Mouse (Mus musculus) heart, adult 2 months (tissue): ENCODE data around the gene Ndufs8. TPM values are rescaled to one million over a fixed set of nuclear protein-coding genes. Genes with fewer than 3 reads are reported as not detected.
A peak's percentile ranks its signal among the peaks of the same experiment; 100 is the strongest.

Source experiments
- DNase-seq, 2 experiments: peaks; one replicate each; pipeline ENCODE4 v3.0.0; 2021
- H3K27ac ChIP-seq: fragments of 200-600 bp; 2 replicates; pipeline ENCODE4 v1.8.1; 2022
- H3K27me3 ChIP-seq: fragments of 200-500 bp; 2 replicates; pipeline ENCODE4 v1.6.1; 2012; ENCODE audit warnings: mild to moderate bottlenecking, low read length, inconsistent platforms, mixed read lengths; ENCODE audit not compliant: control insufficient read depth, insufficient read depth
- H3K36me3 ChIP-seq: fragments of 200-500 bp; 2 replicates; pipeline ENCODE4 v1.6.1; 2012; ENCODE audit warnings: low read length, inconsistent platforms; ENCODE audit not compliant: control insufficient read depth, insufficient read depth
- H3K4me1 ChIP-seq: fragments of 200-500 bp; 2 replicates; pipeline ENCODE4 v1.6.1; 2011; ENCODE audit warnings: low read length; ENCODE audit not compliant: control insufficient read depth, insufficient read depth
- H3K4me3 ChIP-seq: fragments of 200-600 bp; 2 replicates; pipeline ENCODE4 v1.8.1; 2022
- H3K79me2 ChIP-seq: fragments of 200-500 bp; replicated peaks from 2 replicates; pipeline ENCODE4 v1.6.1; 2012; ENCODE audit warnings: mild to moderate bottlenecking, inconsistent platforms, low read length, moderate library complexity, mixed read lengths; ENCODE audit not compliant: control insufficient read depth, insufficient read depth
- H3K9ac ChIP-seq: fragments of 200-500 bp; 2 replicates; pipeline ENCODE4 v1.6.1; 2012; ENCODE audit warnings: low read depth, mild to moderate bottlenecking, control low read depth, inconsistent platforms, low read length, mixed read lengths
- CTCF ChIP-seq: fragments of 200-600 bp; IDR thresholded peaks from 2 replicates; pipeline ENCODE4 v1.8.1; 2022; ENCODE audit warnings: antibody characterized with exemption, mild to moderate bottlenecking, moderate library complexity
- EP300 ChIP-seq: fragments of 200-500 bp; IDR thresholded peaks from 2 replicates; pipeline ENCODE4 v1.6.1; 2011; ENCODE audit warnings: low read depth, low read length, control low read depth; ENCODE audit not compliant: insufficient read depth
- POLR2A ChIP-seq: fragments of 200-500 bp; IDR thresholded peaks from 2 replicates; pipeline ENCODE4 v1.6.1; 2011; ENCODE audit warnings: mild to moderate bottlenecking, low read depth, low read length, control low read depth; ENCODE audit not compliant: insufficient read depth
- WGBS: fragments of 180-500 bp; shearing (Covaris S2); methylation state at CpG from one replicate; pipeline ENCODE4 v1.1.7; 2018; 5-methylcytosine and 5-hydroxymethylcytosine counted together
- intact Hi-C: fragments of 180-260 bp; cut with DNase I; formaldehyde crosslinking; loops from one replicate; pipeline ENCODE4 v1.15.1; 2025
- polyA plus RNA-seq: library from polyadenylated mRNA; depleted of rRNA; stranded (reverse); fragments of >200 nt; gene quantifications from 2 replicates; pipeline ENCODE4 v1.2.3, GENCODE M21; 2012
- total RNA-seq, 2 experiments: library from RNA; stranded (reverse); gene quantifications; 2 replicates each; pipeline ENCODE4 v1.2.3; 2021

The Ndufs8 gene
- total and polyA plus RNA-seq, 3 experiments, result 438 to 761 (median 511) TPM

DNA sequence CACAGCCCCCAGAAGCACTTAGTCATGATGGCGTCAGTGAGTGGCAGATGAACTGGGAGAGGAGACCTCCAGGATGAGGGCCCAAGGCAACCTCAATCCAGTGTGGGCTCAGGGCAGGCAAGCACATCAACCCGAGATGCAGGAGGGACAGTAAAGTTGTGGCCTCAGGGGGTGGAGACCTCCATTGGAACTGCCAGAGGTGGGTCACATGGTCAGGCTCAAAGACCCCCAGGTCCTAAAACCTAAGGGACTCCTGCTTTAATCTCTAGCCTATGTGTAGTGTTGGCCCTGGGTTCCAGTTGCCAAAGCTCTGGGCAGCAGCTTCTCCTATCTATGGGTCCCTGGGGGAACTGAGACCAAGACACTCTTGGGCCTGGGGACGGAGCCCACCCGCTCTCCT lies 16.2 kb upstream of the Ndufs8 start:
- Histone ChIP-seq H3K79me2 (no peaks in the 10 kb centered on the region), H3K9ac (no peak overlapping the region), H3K4me3 (no peak overlapping the region; the same call in 1 of the 2 replicates), H3K27ac (peak overlapping the region; percentile 84), H3K36me3 (no peaks in the 10 kb centered on the region), H3K4me1 (peaks cover 24% of the 10 kb centered on the region), H3K27me3 (no peaks in the 10 kb centered on the region)
- no peak for TF ChIP-seq CTCF
- TF ChIP-seq EP300, result no peak
- no peak for TF ChIP-seq POLR2A
- peak in 1 of 2 experiments; percentile 35 for DNase-seq
- 39% methylated on average over 4 of the region's 4 CpGs for WGBS
- intact Hi-C loops, result no loop called here

DNA sequence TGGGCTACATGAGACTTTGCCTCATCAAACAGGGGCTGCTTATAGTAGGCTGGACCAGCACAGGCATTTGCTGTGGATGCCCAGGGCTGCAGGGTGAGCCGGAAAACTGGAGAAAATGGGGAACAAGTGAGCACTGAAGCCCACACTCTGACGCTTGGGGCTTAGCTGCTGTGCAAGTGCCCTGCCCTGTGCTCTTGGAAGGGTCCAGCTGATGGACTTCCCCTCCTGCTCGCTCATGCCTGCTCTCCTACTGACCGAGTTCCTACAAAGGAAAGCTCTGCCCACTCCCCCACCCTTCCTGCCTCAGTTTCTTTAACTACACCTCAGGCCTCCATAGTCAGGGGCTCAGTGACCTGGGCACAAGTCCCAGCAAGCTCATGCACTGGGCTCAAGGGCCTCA lies 15.4 kb upstream of the Ndufs8 start:
- H3K79me2 ChIP-seq, result no peaks in the 10 kb centered on the region
- no peak for TF ChIP-seq CTCF
- no peaks in the 10 kb centered on the region for H3K27me3 ChIP-seq
- H3K4me3 ChIP-seq, result no peak overlapping the region
- intact Hi-C loops, result no loop called here
- H3K36me3 ChIP-seq, result no peaks in the 10 kb centered on the region
- peaks cover 32% of the 10 kb centered on the region for H3K4me1 ChIP-seq
- 85% methylated on average over 4 of the region's 4 CpGs for WGBS
- H3K9ac ChIP-seq, result no peak overlapping the region
- peak in 1 of 2 experiments; percentile 37 for DNase-seq
- no peak overlapping the region for H3K27ac ChIP-seq

DNA sequence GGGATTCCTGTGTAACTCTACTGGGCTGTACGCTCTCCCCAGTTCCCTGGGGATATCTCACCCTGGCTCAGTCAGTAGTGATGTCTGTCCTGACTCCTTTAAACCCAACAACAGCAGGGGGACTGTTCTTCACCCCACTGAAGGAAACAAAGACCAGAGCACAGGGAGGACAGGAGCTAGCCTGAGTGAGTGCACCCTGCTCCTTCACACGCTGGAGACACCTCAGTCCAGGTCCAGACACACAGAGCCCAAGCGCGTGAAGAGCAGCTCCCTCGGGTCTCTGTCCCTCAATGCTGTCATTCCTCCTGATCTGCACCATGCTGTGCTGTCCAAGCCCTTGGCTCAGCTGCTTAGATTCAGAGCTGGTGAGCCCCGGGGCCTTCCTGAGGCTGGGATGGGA lies 14.1 kb upstream of the Ndufs8 start:
- Histone ChIP-seq H3K27ac (no peak overlapping the region), H3K9ac (no peak overlapping the region), H3K4me3 (no peak overlapping the region), H3K36me3 (no peaks in the 10 kb centered on the region), H3K27me3 (no peaks in the 10 kb centered on the region), H3K79me2 (no peaks in the 10 kb centered on the region), H3K4me1 (peaks cover 33% of the 10 kb centered on the region)
- no peak for DNase-seq
- intact Hi-C loops, result no loop called here
- WGBS, result 54% methylated on average over 6 of the region's 6 CpGs
- TF ChIP-seq EP300 (no peak), POLR2A (no peak), CTCF (0 out of 2 replicates have a peak, but pooled peaks have one; percentile 0)

DNA sequence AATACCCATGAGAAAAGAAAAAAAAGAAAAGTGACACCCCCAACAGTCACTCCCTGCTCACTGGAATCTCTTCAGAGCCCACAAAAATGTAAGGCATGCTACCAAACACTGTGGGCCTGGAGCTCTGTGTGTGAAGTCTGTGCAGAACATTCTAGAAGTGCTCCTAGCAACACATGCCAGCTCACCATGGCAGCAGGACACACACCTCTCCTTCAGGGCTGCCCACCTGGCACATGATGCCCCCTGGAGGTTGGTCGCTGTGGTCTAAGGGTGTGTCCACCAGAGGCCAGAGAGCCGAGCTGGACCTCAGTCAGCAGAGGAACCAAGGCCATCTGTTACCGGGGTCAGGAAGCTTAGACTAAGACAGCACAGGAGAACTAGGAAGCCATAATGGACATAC lies 13.7 kb upstream of the Ndufs8 start:
- H3K9ac ChIP-seq, result no peak overlapping the region
- TF ChIP-seq CTCF (peak; percentile 15), POLR2A (no peak)
- intact Hi-C loops, result no loop called here
- peaks cover 33% of the 10 kb centered on the region for H3K4me1 ChIP-seq
- no peaks in the 10 kb centered on the region for H3K27me3 ChIP-seq
- H3K36me3 ChIP-seq, result no peaks in the 10 kb centered on the region
- no peak overlapping the region for H3K27ac ChIP-seq
- 49% methylated on average over 3 of the region's 3 CpGs for WGBS
- no peak overlapping the region for H3K4me3 ChIP-seq
- DNase-seq, result peak in 1 of 2 experiments; percentile 36
- H3K79me2 ChIP-seq, result no peaks in the 10 kb centered on the region

DNA sequence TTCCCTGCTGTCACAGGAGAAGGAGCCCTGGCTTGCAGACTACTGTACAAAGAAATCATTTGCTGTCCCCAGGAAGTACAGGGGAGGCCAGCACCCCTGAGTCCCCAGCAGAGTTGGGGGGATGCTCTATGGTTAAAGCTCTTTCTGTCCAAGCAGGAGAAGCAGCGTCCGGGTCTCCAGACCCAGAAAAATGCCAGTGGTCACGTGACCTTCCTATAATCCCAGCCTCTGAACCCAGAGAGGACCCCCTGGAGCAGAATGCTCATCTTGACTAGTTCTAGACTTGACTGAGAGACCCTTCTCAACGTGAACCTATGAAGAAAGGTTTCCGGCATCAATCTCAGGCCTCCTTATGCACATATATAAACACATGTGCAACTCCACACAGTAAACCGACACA lies 13.3 kb upstream of the Ndufs8 start:
- Histone ChIP-seq H3K4me3 (no peak overlapping the region), H3K4me1 (peaks cover 33% of the 10 kb centered on the region), H3K27me3 (no peaks in the 10 kb centered on the region), H3K27ac (no peak overlapping the region), H3K9ac (no peak overlapping the region), H3K36me3 (no peaks in the 10 kb centered on the region), H3K79me2 (no peaks in the 10 kb centered on the region)
- 93% methylated on average over 6 of the region's 6 CpGs for WGBS
- TF ChIP-seq CTCF (no peak), EP300 (no peak), POLR2A (no peak)
- intact Hi-C loops, result no loop called here
- DNase-seq, result no peak

DNA sequence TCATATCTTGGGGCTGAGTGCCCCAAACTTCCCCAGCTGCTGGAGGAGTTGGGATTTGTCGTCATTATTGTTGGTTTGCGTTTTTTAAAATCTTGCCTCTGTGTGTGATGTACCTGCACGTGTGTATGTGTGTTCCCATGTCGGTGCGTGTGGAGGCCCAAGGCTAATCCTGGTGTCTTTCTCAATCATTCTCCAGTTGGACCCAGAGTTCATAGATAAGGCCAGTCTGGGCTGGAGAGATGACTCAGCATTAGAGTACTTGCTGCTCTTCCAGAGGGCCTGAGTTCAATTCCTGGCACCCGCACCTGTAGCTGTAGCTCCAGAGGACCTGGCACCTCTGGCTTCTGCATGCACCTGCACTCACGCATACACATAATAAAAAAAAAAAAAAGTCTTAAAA lies 12.3 kb upstream of the Ndufs8 start:
- Histone ChIP-seq H3K27me3 (no peaks in the 10 kb centered on the region), H3K4me1 (peaks cover 27% of the 10 kb centered on the region), H3K27ac (no peak overlapping the region; the same call in 1 of the 2 replicates), H3K9ac (no peak overlapping the region), H3K36me3 (no peaks in the 10 kb centered on the region), H3K79me2 (no peaks in the 10 kb centered on the region), H3K4me3 (no peak overlapping the region)
- no peak for TF ChIP-seq POLR2A
- no peak for TF ChIP-seq CTCF
- TF ChIP-seq EP300, result no peak
- WGBS, result 91% methylated on average over 7 of the region's 7 CpGs
- DNase-seq, result no peak
- intact Hi-C loops, result no loop called here

DNA sequence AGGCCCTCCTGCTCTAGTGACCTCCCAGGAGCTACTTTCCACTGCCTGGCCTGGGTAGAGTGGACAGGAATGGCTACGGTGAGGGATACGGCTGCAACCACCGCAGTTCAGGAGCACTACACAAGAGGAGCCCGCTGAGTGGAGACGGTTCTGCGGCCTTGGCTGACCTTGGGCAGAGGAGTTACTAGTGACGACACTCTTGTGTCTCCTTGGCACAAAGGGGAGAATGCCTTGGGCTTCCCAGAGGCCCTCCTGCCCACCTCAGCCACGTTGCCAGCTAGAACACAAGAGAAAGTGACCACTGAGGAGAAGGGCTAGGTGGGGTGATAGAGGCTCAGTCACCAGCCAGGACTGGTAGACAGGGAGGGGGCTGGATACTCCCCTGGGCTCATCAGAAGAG lies 11.6 kb upstream of the Ndufs8 start:
- Histone ChIP-seq H3K27ac (peak overlapping the region; percentile 70), H3K4me3 (no peak overlapping the region), H3K9ac (no peak overlapping the region), H3K36me3 (no peaks in the 10 kb centered on the region), H3K4me1 (peaks cover 21% of the 10 kb centered on the region), H3K27me3 (no peaks in the 10 kb centered on the region), H3K79me2 (no peaks in the 10 kb centered on the region)
- intact Hi-C loops, result no loop called here
- WGBS, result 48% methylated on average over 8 of the region's 8 CpGs
- TF ChIP-seq POLR2A (no peak), CTCF (no peak), EP300 (no peak)
- peak in 1 of 2 experiments; percentile 7 for DNase-seq
